Mouse (Mus musculus) olfactory bulb, adult 2 months (tissue): ENCODE data around the gene Anapc15.

Experiments used
- CTCF ChIP-seq: fragments of 200-500 bp; IDR thresholded peaks from 2 replicates; pipeline ENCODE4 v1.5.1; 2012; ENCODE audit warnings: low read depth, mild to moderate bottlenecking, low read length, moderate library complexity; ENCODE audit not compliant: insufficient read depth
- POLR2A ChIP-seq: fragments of 200-500 bp; IDR thresholded peaks from 2 replicates; pipeline ENCODE4 v1.6.1; 2012; ENCODE audit warnings: mild to moderate bottlenecking, low read depth, low read length, moderate library complexity; ENCODE audit not compliant: insufficient read depth

DNA sequence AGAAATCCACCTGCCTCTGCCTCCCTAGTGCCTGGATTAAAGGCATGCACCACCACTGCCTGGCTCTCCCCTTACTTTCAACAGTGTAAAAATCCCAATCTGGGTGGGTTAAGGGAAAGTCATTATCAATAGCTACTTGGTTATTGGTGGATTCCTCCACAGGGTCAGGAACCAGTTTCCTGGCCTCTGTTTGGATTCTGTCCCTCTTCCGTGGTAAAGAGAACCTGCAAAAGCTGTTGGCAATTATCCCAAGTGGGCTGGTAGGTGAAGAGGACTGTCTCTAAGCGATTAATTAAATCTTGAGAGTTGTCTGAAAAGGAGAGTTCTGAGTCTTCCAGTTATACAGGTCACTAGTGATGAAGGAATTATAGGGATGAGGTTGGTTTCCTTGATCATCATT, 74.8 kb downstream of the Anapc15 start:
- TF ChIP-seq POLR2A: no peak
- TF ChIP-seq CTCF: no peak
